Mouse (Mus musculus) limb, embryonic 13.5 days (tissue): ENCODE measurements around the gene Gins1. TPM values are rescaled to one million over a fixed set of nuclear protein-coding genes. Genes with fewer than 3 reads are reported as not detected.

ENCODE experiments used
- ATAC-seq: fragments of 200-750 bp; cut with Nextera tagmentation; 2 replicates; pipeline ENCODE4 v1.8.0; 2017; ENCODE audit warnings: low read depth, moderate number of reproducible peaks, moderate TSS enrichment; ENCODE audit not compliant: low FRiP score
- H3K27ac ChIP-seq: fragments of 300-500 bp; sonication (generic); 2 replicates; pipeline ENCODE4 v1.5.1; 2015; ENCODE audit warnings: inconsistent platforms, mild to moderate bottlenecking, moderate library complexity
- H3K27me3 ChIP-seq: fragments of 300-500 bp; sonication (generic); 2 replicates; pipeline ENCODE4 v1.6.1; 2015; ENCODE audit warnings: mild to moderate bottlenecking, inconsistent platforms
- H3K36me3 ChIP-seq: fragments of 300-500 bp; sonication (generic); 2 replicates; pipeline ENCODE4 v1.6.1; 2015; ENCODE audit warnings: inconsistent platforms, mild to moderate bottlenecking, moderate library complexity
- H3K4me1 ChIP-seq: fragments of 300-500 bp; sonication (generic); 2 replicates; pipeline ENCODE4 v1.6.1; 2015; ENCODE audit warnings: inconsistent platforms
- H3K4me2 ChIP-seq: fragments of 300-500 bp; sonication (generic); replicated peaks from 2 replicates; pipeline ENCODE4 v1.6.1; 2015; ENCODE audit warnings: inconsistent platforms, mild to moderate bottlenecking, moderate library complexity
- H3K4me3 ChIP-seq: fragments of 300-500 bp; sonication (generic); 2 replicates; pipeline ENCODE4 v1.5.1; 2015; ENCODE audit warnings: moderate library complexity, mild to moderate bottlenecking, inconsistent platforms
- H3K9ac ChIP-seq: fragments of 300-500 bp; sonication (generic); 2 replicates; pipeline ENCODE4 v1.6.1; 2015; ENCODE audit warnings: mild to moderate bottlenecking, inconsistent platforms
- H3K9me3 ChIP-seq: fragments of 300-500 bp; sonication (generic); 2 replicates; pipeline ENCODE4 v1.6.1; 2016; ENCODE audit warnings: inconsistent platforms
- WGBS: fragments of 180-500 bp; shearing (Covaris S2); methylation state at CpG from one replicate; pipeline ENCODE4 v1.1.7; 2015; 5-methylcytosine and 5-hydroxymethylcytosine counted together
- polyA plus RNA-seq: library from polyadenylated mRNA; unstranded; fragments of >200 nt; fragmentation: Nextera tagmentation; extraction: Ambion mirVana; gene quantifications from 2 replicates; pipeline ENCODE4 v1.2.1, GENCODE M21; 2015

Gene Gins1
- polyA plus RNA-seq, 1 experiment from 2014 or later = 49.7 TPM

DNA sequence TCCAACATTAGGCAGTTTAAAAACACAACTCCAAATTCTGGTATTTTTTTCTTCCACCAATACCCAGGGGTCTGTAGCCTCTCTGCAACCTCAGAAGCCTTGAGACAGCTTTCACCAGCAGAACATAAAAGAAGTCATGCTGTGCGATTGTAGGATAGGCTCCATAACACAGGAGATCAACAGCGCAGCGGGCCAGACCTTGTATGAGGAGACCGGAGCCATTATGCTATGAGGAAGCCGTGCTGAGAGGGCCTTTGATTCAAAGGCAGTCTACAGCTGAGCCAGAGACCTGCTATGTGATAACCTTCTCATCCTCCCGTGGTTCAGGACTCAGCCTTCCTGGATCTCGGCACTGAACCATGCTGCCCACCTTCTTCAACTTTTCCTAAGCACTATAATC lies 66.7 kb downstream of the Gins1 start:
- WGBS = 93% methylated on average over 7 of the region's 7 CpGs
- H3K9me3 ChIP-seq = no peaks in the 10 kb centered on the region

DNA sequence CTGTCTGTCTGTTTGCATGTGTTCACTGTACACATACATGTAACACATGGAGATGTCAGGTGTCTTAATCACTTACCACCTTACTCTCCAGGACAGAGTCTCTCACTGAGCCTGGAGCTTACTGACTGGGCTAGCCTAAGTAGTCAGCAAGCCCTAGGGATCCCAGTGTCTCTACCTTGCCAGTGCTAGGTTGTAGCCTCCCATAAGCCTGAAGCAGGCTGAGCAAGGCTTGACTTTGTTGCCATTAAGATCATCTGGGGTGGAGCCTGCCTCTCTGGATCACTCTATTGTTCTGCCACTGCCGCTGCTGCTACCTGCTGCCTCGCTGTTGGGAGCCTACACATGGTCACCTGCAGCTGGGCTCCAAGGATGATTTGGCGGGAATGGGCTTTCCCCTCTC lies 67.5 kb downstream of the Gins1 start:
- H3K27ac ChIP-seq = no peak overlapping the region
- no peak overlapping the region for H3K4me2 ChIP-seq
- no peaks in the 10 kb centered on the region for H3K27me3 ChIP-seq
- H3K4me3 ChIP-seq = no peak overlapping the region
- ATAC-seq = no peak
- H3K4me1 ChIP-seq = no peaks in the 10 kb centered on the region
- H3K9me3 ChIP-seq = no peaks in the 10 kb centered on the region
- H3K9ac ChIP-seq = no peak overlapping the region
- peaks cover 58% of the 10 kb centered on the region for H3K36me3 ChIP-seq
- WGBS = 91% methylated on average over 3 of the region's 3 CpGs

More for the DNA sequence above, 66.7 kb downstream of the Gins1 start:
- peaks cover 66% of the 10 kb centered on the region for H3K36me3 ChIP-seq
- H3K27ac ChIP-seq = no peak overlapping the region
- H3K9ac ChIP-seq = no peak overlapping the region
- no peak overlapping the region for H3K4me3 ChIP-seq
- no peaks in the 10 kb centered on the region for H3K27me3 ChIP-seq
- no peak overlapping the region for H3K4me2 ChIP-seq
- no peaks in the 10 kb centered on the region for H3K4me1 ChIP-seq
- no peak for ATAC-seq

DNA sequence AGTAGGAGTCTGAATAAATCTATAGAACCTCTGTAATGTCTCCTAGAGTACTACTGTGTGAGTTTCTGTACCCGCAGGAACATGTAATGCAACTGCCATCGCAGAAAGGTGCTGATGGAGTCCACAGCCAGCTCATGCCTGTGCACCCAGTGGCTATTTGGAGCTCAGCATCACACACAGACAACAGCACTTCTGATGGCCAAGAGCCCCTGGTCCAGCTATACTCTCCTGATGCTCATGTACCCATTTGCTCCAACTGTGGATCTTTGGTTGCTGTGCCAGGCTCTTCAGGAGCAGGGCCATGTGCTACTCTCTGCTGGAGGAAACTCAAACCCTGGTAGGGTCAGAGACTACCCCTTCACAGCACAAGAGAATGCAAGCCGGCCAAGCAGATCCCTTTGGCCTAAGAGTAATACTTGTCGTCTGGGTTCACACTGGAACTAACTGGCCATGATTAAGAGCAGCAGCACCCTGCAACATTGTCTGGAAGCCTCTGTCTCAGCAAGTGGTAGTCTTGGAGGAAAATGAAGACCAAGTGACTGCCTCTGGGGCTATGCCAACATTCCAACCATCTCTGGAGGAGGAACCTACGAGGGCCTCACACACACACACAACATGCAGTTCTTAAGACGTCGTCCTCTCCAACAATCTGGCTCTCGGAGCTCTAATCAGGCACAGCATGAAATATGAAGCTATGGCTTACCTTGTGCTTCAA lies 68.4 kb downstream of the Gins1 start:
- H3K4me3 ChIP-seq = no peak overlapping the region
- H3K4me1 ChIP-seq = no peaks in the 10 kb centered on the region
- no peak overlapping the region for H3K9ac ChIP-seq
- WGBS = 91% methylated on average over 8 of the region's 8 CpGs
- no peak overlapping the region for H3K4me2 ChIP-seq
- no peak overlapping the region for H3K27ac ChIP-seq
- no peaks in the 10 kb centered on the region for H3K27me3 ChIP-seq
- H3K36me3 ChIP-seq = peaks cover 57% of the 10 kb centered on the region
- H3K9me3 ChIP-seq = no peaks in the 10 kb centered on the region
- ATAC-seq = no peak

DNA sequence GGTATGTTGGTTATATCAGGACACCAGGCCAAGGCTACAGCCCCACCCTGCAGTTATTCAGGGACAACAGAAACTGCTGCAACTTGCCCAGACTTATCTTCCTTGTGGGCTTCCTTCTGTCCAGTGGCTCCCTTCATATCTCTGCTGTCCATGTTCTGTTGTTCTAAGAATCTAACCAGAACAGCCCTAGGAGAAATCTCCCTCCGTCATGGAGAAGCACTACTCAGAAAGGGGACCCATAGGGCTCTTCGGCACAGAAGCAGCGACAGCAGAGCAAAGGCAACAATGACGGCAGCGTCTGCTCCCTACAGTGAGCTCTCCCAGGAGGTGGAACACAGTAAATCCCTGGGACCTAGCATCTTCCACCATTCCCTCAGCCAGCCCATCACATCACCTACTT lies 71.7 kb downstream of the Gins1 start:
- 96% methylated on average over 5 of the region's 5 CpGs for WGBS
- no peak for ATAC-seq

DNA sequence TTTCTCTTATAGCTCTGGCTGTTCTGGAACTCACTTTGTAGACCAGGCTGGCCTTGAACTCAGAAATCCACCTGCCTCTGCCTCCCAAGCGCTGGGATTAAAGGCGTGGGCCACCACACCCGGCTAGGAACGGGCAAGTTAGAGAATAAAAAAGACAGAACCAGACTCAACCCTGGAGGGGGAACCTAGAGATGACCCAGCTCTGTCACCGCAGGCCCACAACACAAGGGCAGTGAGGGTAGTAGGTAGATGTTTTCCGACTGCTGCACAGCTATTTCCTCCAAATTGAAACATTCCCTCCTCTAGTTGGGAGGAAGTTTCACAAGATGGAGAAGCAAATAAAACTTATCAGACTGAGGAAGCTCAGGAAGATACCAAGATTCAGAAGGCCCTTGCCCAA lies 72.5 kb downstream of the Gins1 start:
- 91% methylated on average over 6 of the region's 6 CpGs for WGBS
- no peaks in the 10 kb centered on the region for H3K4me1 ChIP-seq
- no peaks in the 10 kb centered on the region for H3K27me3 ChIP-seq
- H3K4me2 ChIP-seq = no peak overlapping the region
- ATAC-seq = no peak
- no peak overlapping the region for H3K27ac ChIP-seq
- no peaks in the 10 kb centered on the region for H3K9me3 ChIP-seq
- H3K36me3 ChIP-seq = peaks cover 33% of the 10 kb centered on the region
- H3K4me3 ChIP-seq = no peak overlapping the region
- no peak overlapping the region for H3K9ac ChIP-seq

More for the DNA sequence above, 71.7 kb downstream of the Gins1 start:
- Histone ChIP-seq H3K27ac (no peak overlapping the region), H3K4me3 (no peak overlapping the region), H3K4me2 (no peak overlapping the region), H3K9me3 (no peaks in the 10 kb centered on the region), H3K4me1 (no peaks in the 10 kb centered on the region), H3K36me3 (peaks cover 35% of the 10 kb centered on the region), H3K9ac (no peak overlapping the region), H3K27me3 (no peaks in the 10 kb centered on the region)

DNA sequence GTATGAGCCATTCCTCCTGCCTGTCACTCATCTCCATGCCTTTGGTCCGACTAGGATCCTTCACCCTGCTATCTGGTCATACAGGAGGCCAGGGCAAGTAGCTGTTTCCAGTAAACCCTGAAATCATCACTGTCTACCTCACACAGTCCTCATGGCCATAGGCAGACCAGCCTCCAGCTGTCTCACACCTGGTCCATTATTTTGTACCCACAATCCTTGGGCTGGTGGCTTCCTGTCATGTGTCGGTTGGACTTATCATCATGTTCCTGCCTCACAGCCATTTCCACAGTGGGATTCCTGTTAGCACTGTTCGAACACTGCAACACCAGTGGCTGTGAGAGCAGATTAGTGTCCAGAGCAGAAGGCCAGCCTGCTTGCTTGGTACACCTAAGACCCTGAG lies 73.6 kb downstream of the Gins1 start:
- H3K9ac ChIP-seq = no peak overlapping the region
- 83% methylated on average over 3 of the region's 3 CpGs for WGBS
- no peaks in the 10 kb centered on the region for H3K9me3 ChIP-seq
- no peak overlapping the region for H3K4me2 ChIP-seq
- no peaks in the 10 kb centered on the region for H3K4me1 ChIP-seq
- no peak overlapping the region for H3K27ac ChIP-seq
- peaks cover 24% of the 10 kb centered on the region for H3K36me3 ChIP-seq
- no peak for ATAC-seq
- no peak overlapping the region for H3K4me3 ChIP-seq
- no peaks in the 10 kb centered on the region for H3K27me3 ChIP-seq

DNA sequence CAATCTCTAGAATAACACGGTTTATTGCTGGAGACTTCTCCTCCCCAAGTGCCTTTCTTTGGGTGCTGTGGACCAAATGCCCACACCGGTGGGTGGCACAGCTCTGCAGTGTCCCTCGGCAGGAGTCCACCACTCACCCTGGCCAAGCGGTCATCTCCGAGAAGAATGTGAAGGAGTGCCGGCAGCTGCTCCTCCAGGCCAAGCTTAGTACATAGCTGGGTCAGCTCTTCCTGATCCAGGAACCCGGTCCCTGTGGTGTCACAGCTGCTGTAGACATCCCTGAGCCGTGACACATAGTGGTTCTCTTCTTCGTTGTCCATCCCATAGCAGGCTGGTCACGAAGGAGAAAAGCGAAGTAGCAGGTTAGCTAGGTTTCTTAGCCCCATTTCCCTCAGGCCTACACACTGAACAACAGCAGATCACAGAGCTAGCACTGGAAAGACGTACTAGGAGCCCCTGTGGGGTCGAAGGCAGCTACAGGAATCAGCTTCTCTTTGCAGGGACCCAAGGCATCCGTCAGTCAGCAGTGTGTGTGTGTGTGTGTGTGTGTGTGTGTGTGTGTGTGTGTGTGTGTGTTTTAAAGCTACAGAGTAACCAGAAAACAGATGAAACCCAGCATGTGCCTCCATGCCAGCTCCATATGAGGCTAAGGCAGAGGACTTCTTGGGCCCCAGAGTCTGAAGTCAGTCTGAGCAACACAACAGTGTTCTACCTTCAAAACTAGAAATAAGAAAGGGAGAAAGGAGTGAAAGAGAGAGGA lies 74.8 kb downstream of the Gins1 start:
- Histone ChIP-seq H3K27me3 (no peaks in the 10 kb centered on the region), H3K36me3 (peaks cover 18% of the 10 kb centered on the region), H3K9ac (no peak overlapping the region), H3K4me3 (no peak overlapping the region), H3K4me2 (no peak overlapping the region), H3K9me3 (no peaks in the 10 kb centered on the region), H3K4me1 (no peaks in the 10 kb centered on the region), H3K27ac (no peak overlapping the region)
- ATAC-seq = no peak
- WGBS = 91% methylated on average over 14 of the region's 14 CpGs

Other genes starting within 250 kb of the Gins1 start
- 4.1 and 4.5 TPM in 2 replicates for gene Acss1, start 236.9 kb upstream of the Gins1 start, polyA plus RNA-seq
- gene Vsx1, start 216.0 kb upstream of the Gins1 start, polyA plus RNA-seq = 0.04 TPM in 1 of 2 replicates, not detected in the other
- 29.3 and 29.9 TPM in 2 replicates for gene Entpd6, start 156.4 kb upstream of the Gins1 start, polyA plus RNA-seq
- gene Pygb, start 118.7 kb upstream of the Gins1 start, polyA plus RNA-seq = 95.7 and 107 TPM in 2 replicates
- 68.1 and 75.6 TPM in 2 replicates for gene Abhd12, start 659 bp upstream of the Gins1 start, polyA plus RNA-seq
- 8.6 and 9.8 TPM in 2 replicates for gene Ninl, start 134.0 kb downstream of the Gins1 start, polyA plus RNA-seq
- 49.4 and 51.4 TPM in 2 replicates for gene Nanp, start 134.0 kb downstream of the Gins1 start, polyA plus RNA-seq
- not detected in 2 replicates for gene Gm14151, start 186.9 kb downstream of the Gins1 start, polyA plus RNA-seq
- not detected in 2 replicates for gene Gm14147, start 192.8 kb downstream of the Gins1 start, polyA plus RNA-seq